Mouse (Mus musculus) lung, postnatal 0 days (tissue): Measurements from ENCODE around the gene Gm20388. TPM values are rescaled to one million over a fixed set of nuclear protein-coding genes. Genes with fewer than 3 reads are reported as not detected.

Experiments used
- ATAC-seq: fragments of 200-750 bp; cut with Nextera tagmentation; 2 replicates; pipeline ENCODE4 v1.8.0; 2017; ENCODE audit warnings: moderate library complexity
- DNase-seq: peaks from one replicate; pipeline ENCODE4 v3.0.0-alpha.2; 2016; ENCODE audit warnings: low spot score
- H3K27ac ChIP-seq: fragments of 300-500 bp; sonication (generic); 2 replicates; pipeline ENCODE4 v1.5.1; 2014; ENCODE audit warnings: antibody characterized with exemption, mild to moderate bottlenecking, low read length, mixed read lengths
- H3K27me3 ChIP-seq: fragments of 300-500 bp; sonication (generic); replicated peaks from 2 replicates; pipeline ENCODE4 v1.6.1; 2014; ENCODE audit warnings: low read length, mixed read lengths; ENCODE audit not compliant: insufficient read depth
- H3K36me3 ChIP-seq: fragments of 300-500 bp; sonication (generic); 2 replicates; pipeline ENCODE4 v1.6.1; 2014; ENCODE audit warnings: low read length, mixed read lengths; ENCODE audit not compliant: insufficient read depth
- H3K4me1 ChIP-seq: fragments of 300-500 bp; sonication (generic); 2 replicates; pipeline ENCODE4 v1.6.1; 2014; ENCODE audit warnings: antibody characterized with exemption, low read depth, low read length, mixed read lengths; ENCODE audit not compliant: insufficient read depth
- H3K4me2 ChIP-seq: fragments of 300-500 bp; sonication (generic); replicated peaks from 2 replicates; pipeline ENCODE4 v1.6.1; 2014; ENCODE audit warnings: low read depth, mild to moderate bottlenecking, low read length, moderate library complexity, mixed read lengths
- H3K4me3 ChIP-seq: fragments of 300-500 bp; sonication (generic); 2 replicates; pipeline ENCODE4 v1.5.1; 2014; ENCODE audit warnings: low read depth, low read length
- H3K9ac ChIP-seq: fragments of 300-500 bp; sonication (generic); replicated peaks from 2 replicates; pipeline ENCODE4 v1.6.1; 2014; ENCODE audit warnings: low read depth, mild to moderate bottlenecking
- H3K9me3 ChIP-seq: fragments of 300-500 bp; sonication (generic); 2 replicates; pipeline ENCODE4 v1.6.1; 2016; ENCODE audit warnings: low read length, mixed read lengths
- CTCF ChIP-seq: IDR thresholded peaks from 2 replicates; pipeline ENCODE4 v1.5.1; 2016; ENCODE audit warnings: antibody characterized with exemption, mild to moderate bottlenecking
- EP300 ChIP-seq: IDR thresholded peaks from 2 replicates; pipeline ENCODE4 v1.6.1; 2016; ENCODE audit warnings: antibody characterized with exemption, mild to moderate bottlenecking, control low read depth
- WGBS: fragments of 180-500 bp; shearing (Covaris S2); extraction: QIAGEN DNeasy Blood & Tissue Kit; methylation state at CpG from one replicate; pipeline ENCODE4 v1.1.7; 2014; 5-methylcytosine and 5-hydroxymethylcytosine counted together
- polyA plus RNA-seq: library from polyadenylated mRNA; unstranded; fragments of >200 nt; fragmentation: Nextera tagmentation; extraction: Ambion mirVana; gene quantifications from 2 replicates; pipeline ENCODE4 v1.2.1, GENCODE M21; 2015

Gene Gm20388
- polyA plus RNA-seq, 1 experiment from 2014 or later = not detected

DNA sequence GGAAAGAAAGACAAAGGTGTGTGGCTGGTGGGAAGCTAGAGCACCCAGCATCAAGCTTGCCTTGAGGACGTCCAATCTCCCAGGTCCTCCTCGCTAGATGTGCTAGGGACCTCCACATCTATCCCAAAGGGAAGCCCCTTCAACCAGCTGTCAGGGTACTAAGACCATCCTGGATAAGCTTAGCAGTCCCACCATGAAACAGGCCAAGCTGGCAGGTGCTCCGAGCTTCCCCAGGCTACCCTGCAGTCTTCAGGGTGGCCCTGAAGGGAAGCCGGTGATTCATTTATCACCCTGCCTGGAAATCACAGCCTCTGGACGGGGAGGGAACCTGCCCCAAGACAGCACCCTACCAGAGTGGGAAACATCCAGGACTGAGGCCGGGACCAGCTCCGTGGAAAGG lies 1165.9 kb downstream of the Gm20388 start:
- Histone ChIP-seq H3K4me1 (peaks cover 5% of the 10 kb centered on the region), H3K9ac (no peak overlapping the region), H3K4me3 (0 out of 2 replicates have a peak overlapping the region, but pooled peaks have one; percentile 5), H3K4me2 (peak overlapping the region; percentile 62), H3K27me3 (peaks cover 20% of the 10 kb centered on the region), H3K36me3 (no peaks in the 10 kb centered on the region), H3K27ac (no peak overlapping the region), H3K9me3 (no peaks in the 10 kb centered on the region)
- WGBS = 39% methylated on average over 7 of the region's 7 CpGs
- ATAC-seq (no peak), DNase-seq (no peak)
- TF ChIP-seq EP300 (no peak), CTCF (no peak)

DNA sequence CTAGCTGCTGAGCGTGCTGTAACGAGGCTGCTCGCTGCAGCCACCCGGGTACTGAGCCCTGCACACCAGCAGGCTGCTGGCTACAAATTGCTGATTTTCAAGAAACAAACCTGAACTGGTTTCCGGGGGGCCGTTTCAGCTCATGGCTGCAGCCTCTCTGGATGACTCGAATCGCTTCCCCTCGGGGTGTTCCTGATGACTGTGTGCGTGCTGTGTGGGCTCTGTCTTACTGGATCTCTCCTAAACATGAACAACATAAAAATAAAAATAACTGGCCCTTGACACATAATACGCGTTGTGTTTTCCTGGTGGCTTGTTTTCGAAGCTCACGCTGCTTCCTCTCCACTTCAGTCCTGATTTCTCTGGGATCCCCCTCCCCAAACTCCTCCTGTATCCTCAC lies 1168.1 kb downstream of the Gm20388 start:
- Histone ChIP-seq H3K36me3 (no peaks in the 10 kb centered on the region), H3K4me2 (peak overlapping the region; percentile 79), H3K27me3 (peaks cover 25% of the 10 kb centered on the region), H3K4me1 (no peaks in the 10 kb centered on the region; the same call in 1 of the 2 replicates), H3K27ac (peak overlapping the region; percentile 22), H3K9ac (peak overlapping the region; percentile 80; the same call in 1 of the 2 replicates), H3K9me3 (no peaks in the 10 kb centered on the region), H3K4me3 (peak overlapping the region; percentile 74)
- ATAC-seq = no peak
- no peak for DNase-seq
- TF ChIP-seq CTCF (no peak), EP300 (no peak)
- 24% methylated on average over 14 of the region's 14 CpGs for WGBS

- Histone ChIP-seq H3K4me3 (peak overlapping the region; percentile 74), H3K27ac (peak overlapping the region; percentile 22), H3K4me2 (peak overlapping the region; percentile 79), H3K27me3 (peaks cover 28% of the 10 kb centered on the region), H3K36me3 (no peaks in the 10 kb centered on the region), H3K4me1 (no peaks in the 10 kb centered on the region), H3K9me3 (no peaks in the 10 kb centered on the region), H3K9ac (peak overlapping the region; percentile 80; the same call in 1 of the 2 replicates)
- DNase-seq (no peak), ATAC-seq (no peak)
- TF ChIP-seq EP300 (no peak), CTCF (no peak)
- 19% methylated on average over 7 of the region's 7 CpGs for WGBS
These were observed 1168.6 kb downstream of the Gm20388 start for GRCm38 (mm10) chr8:121079201-121079600.

DNA sequence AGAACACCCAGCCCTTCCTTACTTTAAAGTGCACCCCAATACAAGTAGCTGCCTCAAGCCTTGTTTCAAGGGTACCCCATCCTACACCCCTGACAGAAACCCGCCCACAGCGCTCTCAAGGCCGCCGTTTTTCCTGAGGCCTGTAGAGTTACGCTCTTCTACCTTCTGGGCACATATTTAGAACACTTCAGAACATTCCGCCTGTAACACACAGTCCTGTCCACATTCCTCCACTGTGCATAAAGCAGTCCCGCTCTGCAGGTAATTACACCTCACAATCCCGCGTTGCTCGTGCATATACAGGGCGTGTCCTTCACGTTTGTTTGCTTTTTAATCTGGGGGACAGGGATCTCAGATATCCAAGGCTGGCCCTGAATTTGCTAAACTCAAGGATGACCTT lies 1169.3 kb downstream of the Gm20388 start:
- Histone ChIP-seq H3K4me1 (no peaks in the 10 kb centered on the region), H3K9ac (peak overlapping the region; percentile 80), H3K4me2 (peak overlapping the region; percentile 79), H3K27me3 (peaks cover 33% of the 10 kb centered on the region), H3K4me3 (peak overlapping the region; percentile 74), H3K27ac (peak overlapping the region; percentile 95; the same call in 1 of the 2 replicates), H3K36me3 (no peaks in the 10 kb centered on the region), H3K9me3 (no peaks in the 10 kb centered on the region)
- 25% methylated on average over 12 of the region's 12 CpGs for WGBS
- TF ChIP-seq CTCF = no peak
- no peak for TF ChIP-seq EP300
- ATAC-seq = no peak
- no peak for DNase-seq

GRCm38 (mm10) chr8:121080361-121081090 lies 1169.9 kb downstream of the Gm20388 start:
- DNase-seq (no peak), ATAC-seq (no peak)
- H3K9ac ChIP-seq = peak overlapping the region; percentile 80
- no peaks in the 10 kb centered on the region for H3K9me3 ChIP-seq
- H3K4me1 ChIP-seq = no peaks in the 10 kb centered on the region
- peak overlapping the region; percentile 95 for H3K27ac ChIP-seq
- TF ChIP-seq CTCF = no peak
- TF ChIP-seq EP300 = no peak
- 1% methylated on average over 44 of the region's 49 CpGs for WGBS
- H3K4me3 ChIP-seq = peak overlapping the region; percentile 74
- peaks cover 38% of the 10 kb centered on the region for H3K27me3 ChIP-seq
- peak overlapping the region; percentile 79 for H3K4me2 ChIP-seq
- H3K36me3 ChIP-seq = no peaks in the 10 kb centered on the region

GRCm38 (mm10) chr8:121081398-121081797 lies 1170.8 kb downstream of the Gm20388 start:
- 8% methylated on average over 7 of the region's 7 CpGs for WGBS
- Histone ChIP-seq H3K4me1 (no peaks in the 10 kb centered on the region), H3K27ac (peak overlapping the region; percentile 95), H3K27me3 (peaks cover 34% of the 10 kb centered on the region), H3K36me3 (no peaks in the 10 kb centered on the region), H3K9ac (peak overlapping the region; percentile 80), H3K4me3 (peak overlapping the region; percentile 74), H3K9me3 (no peaks in the 10 kb centered on the region), H3K4me2 (peak overlapping the region; percentile 79)
- no peak for TF ChIP-seq CTCF
- no peak for TF ChIP-seq EP300
- no peak for DNase-seq
- no peak for ATAC-seq
